Mouse (Mus musculus): ENCODE measurements at regions not wholly inside any gene's neighbourhood (a gene's known extent, or its start where the extent isn't known, plus 50 kb on each side); places are given as distances from the start of the nearest gene placed in this dataset.

DNA sequence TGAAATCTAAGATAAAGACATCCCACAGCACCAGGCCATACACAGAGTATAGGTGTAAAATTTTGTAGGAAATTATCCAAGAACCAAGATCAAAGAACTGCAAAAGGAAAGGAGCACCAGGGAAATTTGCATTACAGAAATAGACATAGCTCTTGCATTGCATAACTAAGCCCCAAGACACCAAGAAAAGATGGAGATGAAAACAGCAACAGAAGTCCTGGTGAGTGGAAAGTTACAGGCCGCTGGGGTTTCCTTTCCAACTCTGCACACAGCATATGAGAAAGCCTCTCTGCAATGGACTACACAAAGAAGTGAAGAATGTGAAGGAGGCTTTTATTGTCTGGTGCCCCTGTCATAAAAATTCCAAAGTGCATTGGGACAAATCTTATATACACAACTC is 426.7 kb downstream of the Kcnj3 start:
- TF ChIP-seq ZNF384 (IDR thresholded peaks at IDR 0.05; ENCODE audit: low read depth, low read length) (no peak), MAFK (IDR thresholded peaks at IDR 0.05; ENCODE audit: insufficient read depth, low read depth, low read length) (no peak), HCFC1 (IDR thresholded peaks at IDR 0.05; ENCODE audit: borderline replicate concordance, insufficient read depth, low read length) (no peak)
